Mouse (Mus musculus): ENCODE data around the gene Svs1. TPM values are rescaled to one million over a fixed set of nuclear protein-coding genes. Genes with fewer than 3 reads are reported as not detected.
"Not testable (repeated sequence)": the region's sequence is repeated elsewhere in the genome, so short reads cannot be mapped to it uniquely, and the experiment has no call there.

The Svs1 gene
- total and polyA plus RNA-seq, 2 experiments from 2014 or later: not detected

GRCm38 (mm10) chr6:48954946-48955345, 31.7 kb upstream of the Svs1 start:
- H3K4me2 ChIP-seq (ENCODE audit: low read depth, low read length): no peak overlapping the region
- WGBS: 26% methylated on average over 1 of the region's 1 CpGs

GRCm38 (mm10) chr6:48956785-48957184, 29.9 kb upstream of the Svs1 start:
- Histone ChIP-seq H3K27me3 (ENCODE audit: control insufficient read depth, insufficient read depth, low read length) (peaks cover 4% of the 10 kb centered on the region; the same call in 1 of the 2 replicates), H3K36me3 (replicated peaks; ENCODE audit: control insufficient read depth, insufficient read depth, low read length) (no peaks in the 10 kb centered on the region), H3K9me3 (replicated peaks; ENCODE audit: control insufficient read depth, low read length) (no peaks in the 10 kb centered on the region), H3K4me1 (ENCODE audit: control insufficient read depth, insufficient read depth) (no peaks in the 10 kb centered on the region), H3K9ac (replicated peaks; ENCODE audit: low read depth, low read length) (no peak overlapping the region), H3K4me2 (ENCODE audit: low read depth, low read length) (no peak overlapping the region), H3K27ac (ENCODE audit: low read depth) (no peak overlapping the region), H3K4me3 (ENCODE audit: low read depth, low read length) (no peak overlapping the region)
- TF ChIP-seq CTCF (IDR thresholded peaks at IDR 0.05; ENCODE audit: low read depth) (no peak), EP300 (IDR thresholded peaks at IDR 0.05; ENCODE audit: low read depth) (no peak)
- WGBS: 54% methylated on average over 4 of the region's 4 CpGs
- DNase-seq (ENCODE audit: low spot score) (no peak), ATAC-seq (ENCODE audit: insufficient read depth, low read depth) (no peak)

More at GRCm38 (mm10) chr6:48954946-48955345, 31.7 kb upstream of the Svs1 start:
- Histone ChIP-seq H3K9me3 (replicated peaks; ENCODE audit: control insufficient read depth, low read length) (no peaks in the 10 kb centered on the region), H3K4me3 (ENCODE audit: low read depth, low read length) (no peak overlapping the region), H3K36me3 (replicated peaks; ENCODE audit: control insufficient read depth, insufficient read depth, low read length) (no peaks in the 10 kb centered on the region), H3K27ac (ENCODE audit: low read depth) (no peak overlapping the region), H3K9ac (replicated peaks; ENCODE audit: low read depth, low read length) (no peak overlapping the region), H3K4me1 (ENCODE audit: control insufficient read depth, insufficient read depth) (no peaks in the 10 kb centered on the region), H3K27me3 (ENCODE audit: control insufficient read depth, insufficient read depth, low read length) (peaks cover 4% of the 10 kb centered on the region; the same call in 1 of the 2 replicates)
- TF ChIP-seq EP300 (IDR thresholded peaks at IDR 0.05; ENCODE audit: low read depth) (no peak), CTCF (IDR thresholded peaks at IDR 0.05; ENCODE audit: low read depth) (peak; percentile 60)
- DNase-seq (ENCODE audit: low spot score) (peak; percentile 45), ATAC-seq (ENCODE audit: insufficient read depth, low read depth) (no peak)

GRCm38 (mm10) chr6:48958053-48958452, 28.6 kb upstream of the Svs1 start:
- Histone ChIP-seq H3K9ac (replicated peaks; ENCODE audit: low read depth, low read length) (no peak overlapping the region), H3K4me3 (ENCODE audit: low read depth, low read length) (no peak overlapping the region), H3K36me3 (replicated peaks; ENCODE audit: control insufficient read depth, insufficient read depth, low read length) (no peaks in the 10 kb centered on the region), H3K27ac (ENCODE audit: low read depth) (no peak overlapping the region), H3K4me1 (ENCODE audit: control insufficient read depth, insufficient read depth) (no peaks in the 10 kb centered on the region), H3K4me2 (ENCODE audit: low read depth, low read length) (no peak overlapping the region), H3K27me3 (ENCODE audit: control insufficient read depth, insufficient read depth, low read length) (peaks cover 4% of the 10 kb centered on the region; the same call in 1 of the 2 replicates), H3K9me3 (replicated peaks; ENCODE audit: control insufficient read depth, low read length) (no peaks in the 10 kb centered on the region)
- ATAC-seq (ENCODE audit: insufficient read depth, low read depth): no peak
- WGBS: 50% methylated on average over 1 of the region's 1 CpGs
- DNase-seq (ENCODE audit: low spot score): no peak
- TF ChIP-seq EP300 (IDR thresholded peaks at IDR 0.05; ENCODE audit: low read depth): no peak
- peak; percentile 55 for TF ChIP-seq CTCF (IDR thresholded peaks at IDR 0.05; ENCODE audit: low read depth)

- H3K4me2 ChIP-seq (ENCODE audit: low read depth, low read length); H3K27ac ChIP-seq (ENCODE audit: low read depth); H3K27me3 ChIP-seq (ENCODE audit: control insufficient read depth, insufficient read depth, low read length); DNase-seq (ENCODE audit: low spot score); H3K9me3 ChIP-seq (replicated peaks; ENCODE audit: control insufficient read depth, low read length); H3K4me1 ChIP-seq (ENCODE audit: control insufficient read depth, insufficient read depth); ATAC-seq (ENCODE audit: insufficient read depth, low read depth); H3K4me3 ChIP-seq (ENCODE audit: low read depth, low read length); H3K9ac ChIP-seq (replicated peaks; ENCODE audit: low read depth, low read length); H3K36me3 ChIP-seq (replicated peaks; ENCODE audit: control insufficient read depth, insufficient read depth, low read length): not testable (repeated sequence)
- 28% methylated on average over 7 of the region's 7 CpGs for WGBS
Measured at GRCm38 (mm10) chr6:48959151-48959550, 27.5 kb upstream of the Svs1 start.

GRCm38 (mm10) chr6:48966696-48967095, 20.0 kb upstream of the Svs1 start:
- ATAC-seq (ENCODE audit: insufficient read depth, low read depth); H3K4me3 ChIP-seq (ENCODE audit: low read depth, low read length); H3K9me3 ChIP-seq (replicated peaks; ENCODE audit: control insufficient read depth, low read length); H3K36me3 ChIP-seq (replicated peaks; ENCODE audit: control insufficient read depth, insufficient read depth, low read length); H3K27me3 ChIP-seq (ENCODE audit: control insufficient read depth, insufficient read depth, low read length); DNase-seq (ENCODE audit: low spot score); H3K4me1 ChIP-seq (ENCODE audit: control insufficient read depth, insufficient read depth); H3K27ac ChIP-seq (ENCODE audit: low read depth); H3K9ac ChIP-seq (replicated peaks; ENCODE audit: low read depth, low read length); H3K4me2 ChIP-seq (ENCODE audit: low read depth, low read length): not testable (repeated sequence)
- 76% methylated on average over 5 of the region's 5 CpGs for WGBS

- ATAC-seq (ENCODE audit: insufficient read depth, low read depth) (no peak), DNase-seq (ENCODE audit: low spot score) (no peak)
- TF ChIP-seq CTCF (IDR thresholded peaks at IDR 0.05; ENCODE audit: low read depth): no peak
- TF ChIP-seq EP300 (IDR thresholded peaks at IDR 0.05; ENCODE audit: low read depth): no peak
Measured at GRCm38 (mm10) chr6:48967868-48968267, 18.8 kb upstream of the Svs1 start.

More at GRCm38 (mm10) chr6:48967868-48968267, 18.8 kb upstream of the Svs1 start:
- Histone ChIP-seq H3K9ac (replicated peaks; ENCODE audit: low read depth, low read length) (no peak overlapping the region), H3K9me3 (replicated peaks; ENCODE audit: control insufficient read depth, low read length) (no peaks in the 10 kb centered on the region), H3K27ac (ENCODE audit: low read depth) (no peak overlapping the region), H3K4me2 (ENCODE audit: low read depth, low read length) (no peak overlapping the region), H3K27me3 (ENCODE audit: control insufficient read depth, insufficient read depth, low read length) (no peaks in the 10 kb centered on the region), H3K36me3 (replicated peaks; ENCODE audit: control insufficient read depth, insufficient read depth, low read length) (no peaks in the 10 kb centered on the region), H3K4me1 (ENCODE audit: control insufficient read depth, insufficient read depth) (no peaks in the 10 kb centered on the region), H3K4me3 (ENCODE audit: low read depth, low read length) (no peak overlapping the region)

All from heart, postnatal 0 days (tissue).